Mouse (Mus musculus): ENCODE results near the gene Klf6. TPM values are rescaled to one million over a fixed set of nuclear protein-coding genes. Genes with fewer than 3 reads are reported as not detected.
A peak's percentile ranks its signal among the peaks of the same experiment; 100 is the strongest.

Gene Klf6
- polyA plus RNA-seq, 1 experiment from 2014 or later = 77.9 TPM

GRCm38 (mm10) chr13:5847736-5848135, 13.5 kb upstream of the Klf6 start:
- Histone ChIP-seq H3K4me1 (replicated peaks; ENCODE audit: control insufficient read depth, insufficient read depth, low read length) (no peaks in the 10 kb centered on the region), H3K4me3 (ENCODE audit: low read depth, low read length) (no peak overlapping the region), H3K4me2 (replicated peaks; ENCODE audit: low read depth, low read length) (no peak overlapping the region), H3K9ac (ENCODE audit: low read depth, low read length) (no peak overlapping the region), H3K36me3 (ENCODE audit: control insufficient read depth, insufficient read depth, low read length) (no peaks in the 10 kb centered on the region), H3K27ac (ENCODE audit: low read depth, low read length) (no peak overlapping the region), H3K27me3 (ENCODE audit: control insufficient read depth, insufficient read depth, low read length) (no peaks in the 10 kb centered on the region), H3K9me3 (ENCODE audit: control insufficient read depth, low read length) (no peaks in the 10 kb centered on the region)
- ATAC-seq (ENCODE audit: low FRiP score) (no peak), DNase-seq (ENCODE audit: low spot score) (no peak)
- 86% methylated on average over 2 of the region's 2 CpGs for WGBS

- Histone ChIP-seq H3K4me2 (replicated peaks; ENCODE audit: low read depth, low read length) (peak overlapping the region; percentile 73), H3K4me1 (replicated peaks; ENCODE audit: control insufficient read depth, insufficient read depth, low read length) (no peaks in the 10 kb centered on the region), H3K27ac (ENCODE audit: low read depth, low read length) (peak overlapping the region; percentile 98), H3K36me3 (ENCODE audit: control insufficient read depth, insufficient read depth, low read length) (peaks cover 2% of the 10 kb centered on the region; the same call in 1 of the 2 replicates), H3K9me3 (ENCODE audit: control insufficient read depth, low read length) (no peaks in the 10 kb centered on the region), H3K27me3 (ENCODE audit: control insufficient read depth, insufficient read depth, low read length) (no peaks in the 10 kb centered on the region), H3K9ac (ENCODE audit: low read depth, low read length) (peak overlapping the region; percentile 81), H3K4me3 (ENCODE audit: low read depth, low read length) (peak overlapping the region; percentile 69)
- peak; percentile 70 for ATAC-seq (ENCODE audit: low FRiP score)
- under 1% methylated on average over 27 of the region's 27 CpGs for WGBS
- DNase-seq (ENCODE audit: low spot score) = peak; percentile 77
These were observed 578 bp upstream of the Klf6 start for GRCm38 (mm10) chr13:5860651-5861156.

- no peak for ATAC-seq (ENCODE audit: low FRiP score)
- H3K4me1 ChIP-seq (replicated peaks; ENCODE audit: control insufficient read depth, insufficient read depth, low read length) = no peaks in the 10 kb centered on the region
- H3K4me3 ChIP-seq (ENCODE audit: low read depth, low read length) = peak overlapping the region; percentile 69
- peak; percentile 47 for DNase-seq (ENCODE audit: low spot score)
- peak overlapping the region; percentile 89 for H3K27ac ChIP-seq (ENCODE audit: low read depth, low read length)
- H3K9me3 ChIP-seq (ENCODE audit: control insufficient read depth, low read length) = no peaks in the 10 kb centered on the region
- WGBS = under 1% methylated on average over 20 of the region's 20 CpGs
- peak overlapping the region; percentile 75 for H3K9ac ChIP-seq (ENCODE audit: low read depth, low read length)
- peak overlapping the region; percentile 59 for H3K4me2 ChIP-seq (replicated peaks; ENCODE audit: low read depth, low read length)
- H3K36me3 ChIP-seq (ENCODE audit: control insufficient read depth, insufficient read depth, low read length) = peaks cover 10% of the 10 kb centered on the region; the same call in 1 of the 2 replicates
- no peaks in the 10 kb centered on the region for H3K27me3 ChIP-seq (ENCODE audit: control insufficient read depth, insufficient read depth, low read length)
These were observed 832 bp downstream of the Klf6 start for GRCm38 (mm10) chr13:5862003-5862625.

GRCm38 (mm10) chr13:5862626-5863407, 1.5 kb downstream of the Klf6 start:
- Histone ChIP-seq H3K9ac (ENCODE audit: low read depth, low read length) (peak overlapping the region; percentile 75), H3K4me3 (ENCODE audit: low read depth, low read length) (peak overlapping the region; percentile 69), H3K4me2 (replicated peaks; ENCODE audit: low read depth, low read length) (peak overlapping the region; percentile 59), H3K4me1 (replicated peaks; ENCODE audit: control insufficient read depth, insufficient read depth, low read length) (no peaks in the 10 kb centered on the region), H3K9me3 (ENCODE audit: control insufficient read depth, low read length) (no peaks in the 10 kb centered on the region), H3K27me3 (ENCODE audit: control insufficient read depth, insufficient read depth, low read length) (no peaks in the 10 kb centered on the region), H3K36me3 (ENCODE audit: control insufficient read depth, insufficient read depth, low read length) (peaks cover 13% of the 10 kb centered on the region; the same call in 1 of the 2 replicates), H3K27ac (ENCODE audit: low read depth, low read length) (peak overlapping the region; percentile 89)
- 5% methylated on average over 16 of the region's 16 CpGs for WGBS
- DNase-seq (ENCODE audit: low spot score) (peak; percentile 52), ATAC-seq (ENCODE audit: low FRiP score) (no peak)

GRCm38 (mm10) chr13:5863408-5863891, 2.2 kb downstream of the Klf6 start:
- peak; percentile 35 for DNase-seq (ENCODE audit: low spot score)
- 11% methylated on average over 5 of the region's 5 CpGs for WGBS

GRCm38 (mm10) chr13:5864265-5865097, 3.2 kb downstream of the Klf6 start:
- H3K27ac ChIP-seq (ENCODE audit: low read depth, low read length) = no peak overlapping the region
- H3K4me2 ChIP-seq (replicated peaks; ENCODE audit: low read depth, low read length) = peak overlapping the region; percentile 30
- ATAC-seq (ENCODE audit: low FRiP score) = no peak
- H3K4me1 ChIP-seq (replicated peaks; ENCODE audit: control insufficient read depth, insufficient read depth, low read length) = no peaks in the 10 kb centered on the region
- H3K36me3 ChIP-seq (ENCODE audit: control insufficient read depth, insufficient read depth, low read length) = peaks cover 13% of the 10 kb centered on the region; the same call in 1 of the 2 replicates
- DNase-seq (ENCODE audit: low spot score) = peak; percentile 29
- H3K9me3 ChIP-seq (ENCODE audit: control insufficient read depth, low read length) = no peaks in the 10 kb centered on the region
- no peaks in the 10 kb centered on the region for H3K27me3 ChIP-seq (ENCODE audit: control insufficient read depth, insufficient read depth, low read length)
- WGBS = 67% methylated on average over 10 of the region's 10 CpGs
- H3K4me3 ChIP-seq (ENCODE audit: low read depth, low read length) = peak overlapping the region; percentile 26
- 0 out of 2 replicates have a peak overlapping the region, but pooled peaks have one; percentile 15 for H3K9ac ChIP-seq (ENCODE audit: low read depth, low read length)

More at GRCm38 (mm10) chr13:5863408-5863891, 2.2 kb downstream of the Klf6 start:
- Histone ChIP-seq H3K27me3 (ENCODE audit: control insufficient read depth, insufficient read depth, low read length) (no peaks in the 10 kb centered on the region), H3K9me3 (ENCODE audit: control insufficient read depth, low read length) (no peaks in the 10 kb centered on the region), H3K4me3 (ENCODE audit: low read depth, low read length) (peak overlapping the region; percentile 69), H3K27ac (ENCODE audit: low read depth, low read length) (peak overlapping the region; percentile 89), H3K4me1 (replicated peaks; ENCODE audit: control insufficient read depth, insufficient read depth, low read length) (no peaks in the 10 kb centered on the region), H3K36me3 (ENCODE audit: control insufficient read depth, insufficient read depth, low read length) (peaks cover 13% of the 10 kb centered on the region; the same call in 1 of the 2 replicates), H3K4me2 (replicated peaks; ENCODE audit: low read depth, low read length) (peak overlapping the region; percentile 59), H3K9ac (ENCODE audit: low read depth, low read length) (peak overlapping the region; percentile 75)
- ATAC-seq (ENCODE audit: low FRiP score) = no peak

- 90% methylated on average over 9 of the region's 9 CpGs for WGBS
- Histone ChIP-seq H3K9ac (ENCODE audit: low read depth, low read length) (no peak overlapping the region), H3K9me3 (ENCODE audit: control insufficient read depth, low read length) (no peaks in the 10 kb centered on the region), H3K36me3 (ENCODE audit: control insufficient read depth, insufficient read depth, low read length) (peaks cover 13% of the 10 kb centered on the region; the same call in 1 of the 2 replicates), H3K4me3 (ENCODE audit: low read depth, low read length) (no peak overlapping the region), H3K4me1 (replicated peaks; ENCODE audit: control insufficient read depth, insufficient read depth, low read length) (no peaks in the 10 kb centered on the region), H3K4me2 (replicated peaks; ENCODE audit: low read depth, low read length) (no peak overlapping the region), H3K27ac (ENCODE audit: low read depth, low read length) (no peak overlapping the region), H3K27me3 (ENCODE audit: control insufficient read depth, insufficient read depth, low read length) (no peaks in the 10 kb centered on the region)
- DNase-seq (ENCODE audit: low spot score) (no peak), ATAC-seq (ENCODE audit: low FRiP score) (no peak)
These were observed 3.8 kb downstream of the Klf6 start for GRCm38 (mm10) chr13:5865098-5865415.

GRCm38 (mm10) chr13:5866091-5866490, 4.8 kb downstream of the Klf6 start:
- H3K36me3 ChIP-seq (ENCODE audit: control insufficient read depth, insufficient read depth, low read length) = peaks cover 13% of the 10 kb centered on the region; the same call in 1 of the 2 replicates
- no peak overlapping the region for H3K9ac ChIP-seq (ENCODE audit: low read depth, low read length)
- ATAC-seq (ENCODE audit: low FRiP score) (no peak), DNase-seq (ENCODE audit: low spot score) (no peak)
- H3K4me3 ChIP-seq (ENCODE audit: low read depth, low read length) = no peak overlapping the region
- H3K4me2 ChIP-seq (replicated peaks; ENCODE audit: low read depth, low read length) = no peak overlapping the region
- 85% methylated on average over 6 of the region's 6 CpGs for WGBS
- 0 out of 2 replicates have a peak, but pooled peaks cover 4% of the 10 kb centered on the region for H3K4me1 ChIP-seq (replicated peaks; ENCODE audit: control insufficient read depth, insufficient read depth, low read length)
- no peak overlapping the region for H3K27ac ChIP-seq (ENCODE audit: low read depth, low read length)
- no peaks in the 10 kb centered on the region for H3K27me3 ChIP-seq (ENCODE audit: control insufficient read depth, insufficient read depth, low read length)
- H3K9me3 ChIP-seq (ENCODE audit: control insufficient read depth, low read length) = no peaks in the 10 kb centered on the region

Data from hindbrain, embryonic 11.5 days (tissue).